Mouse (Mus musculus) adrenal gland, postnatal 4 days (tissue): ENCODE measurements around the gene Kcnh2. TPM values are rescaled to one million over a fixed set of nuclear protein-coding genes. Genes with fewer than 3 reads are reported as not detected.

Experiments
- DNase-seq, 2 experiments: peaks; one replicate each; pipeline ENCODE4 v3.0.0; 2021 to 2022; ENCODE audit warnings: low spot score in 2 of 2, mixed read lengths in 2 of 2
- total RNA-seq, 2 experiments: library from RNA; stranded (reverse); gene quantifications; 2 replicates each; pipeline ENCODE4 v1.2.3; 2021

The Kcnh2 gene
- total RNA-seq, 2 experiments from 2014 or later = 38.6 to 42.4 TPM

DNA sequence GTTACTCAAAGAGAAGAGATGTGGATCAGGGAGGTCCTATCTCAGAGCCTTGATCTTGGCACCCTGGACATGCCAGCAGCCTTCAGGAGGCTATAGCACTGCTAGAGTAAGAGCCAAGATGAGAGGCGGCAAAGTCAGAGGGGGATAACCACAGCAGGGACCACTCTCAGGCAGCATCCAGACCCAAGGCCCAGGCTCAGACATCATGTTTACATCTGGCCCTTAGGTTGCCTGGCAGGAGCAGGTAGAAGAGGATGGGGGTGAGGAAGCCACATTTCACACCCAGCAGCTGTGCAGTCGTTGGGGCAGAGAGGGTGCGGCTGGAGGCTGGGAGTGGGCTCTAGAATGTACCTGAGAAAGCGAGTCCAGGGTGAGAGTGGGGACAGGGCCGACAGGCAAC lies 30.5 kb downstream of the Kcnh2 start:
- DNase-seq = no peak

- DNase-seq = peak in 1 of 2 experiments; percentile 40
Observed at GRCm38 (mm10) chr5:24320467-24320813, 31.0 kb downstream of the Kcnh2 start.

DNA sequence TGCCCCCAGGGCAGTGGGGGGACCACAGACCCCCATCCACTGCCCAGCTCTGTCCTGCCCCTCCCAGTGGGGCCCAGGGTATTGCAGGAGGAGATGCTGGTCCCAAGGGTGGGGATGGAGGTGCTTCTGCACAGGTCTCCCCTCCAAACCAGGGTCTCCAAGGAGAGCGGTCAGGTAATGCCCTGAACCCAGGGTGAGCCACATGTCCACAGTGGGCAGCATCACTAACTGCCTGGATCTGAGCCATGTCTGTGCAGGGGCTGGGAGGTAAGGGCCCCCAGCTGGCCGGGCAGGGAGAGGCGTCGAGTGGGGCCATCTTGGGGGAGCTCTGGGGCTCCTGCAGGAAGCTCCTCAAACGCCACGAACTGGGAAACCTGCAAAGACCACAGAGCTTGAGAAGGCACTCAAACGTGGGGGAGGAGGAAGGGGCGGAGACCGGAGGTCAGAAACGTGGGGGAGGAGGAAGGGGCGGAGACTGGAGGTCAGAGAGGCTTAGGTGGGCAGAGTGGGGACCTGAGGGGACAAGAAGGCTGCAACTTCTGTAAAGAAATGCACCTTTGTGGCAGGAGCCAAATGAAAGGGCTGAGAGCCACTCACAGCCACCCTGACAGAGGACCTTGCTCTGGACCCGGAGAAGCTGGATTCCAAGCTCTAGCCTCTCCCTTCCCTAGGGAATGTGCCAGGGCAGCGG lies 31.5 kb downstream of the Kcnh2 start:
- no peak for DNase-seq

- no peak for DNase-seq
Observed at GRCm38 (mm10) chr5:24309223-24309622, 42.2 kb downstream of the Kcnh2 start.

GRCm38 (mm10) chr5:24308621-24309020 lies 42.8 kb downstream of the Kcnh2 start:
- DNase-seq = no peak

DNA sequence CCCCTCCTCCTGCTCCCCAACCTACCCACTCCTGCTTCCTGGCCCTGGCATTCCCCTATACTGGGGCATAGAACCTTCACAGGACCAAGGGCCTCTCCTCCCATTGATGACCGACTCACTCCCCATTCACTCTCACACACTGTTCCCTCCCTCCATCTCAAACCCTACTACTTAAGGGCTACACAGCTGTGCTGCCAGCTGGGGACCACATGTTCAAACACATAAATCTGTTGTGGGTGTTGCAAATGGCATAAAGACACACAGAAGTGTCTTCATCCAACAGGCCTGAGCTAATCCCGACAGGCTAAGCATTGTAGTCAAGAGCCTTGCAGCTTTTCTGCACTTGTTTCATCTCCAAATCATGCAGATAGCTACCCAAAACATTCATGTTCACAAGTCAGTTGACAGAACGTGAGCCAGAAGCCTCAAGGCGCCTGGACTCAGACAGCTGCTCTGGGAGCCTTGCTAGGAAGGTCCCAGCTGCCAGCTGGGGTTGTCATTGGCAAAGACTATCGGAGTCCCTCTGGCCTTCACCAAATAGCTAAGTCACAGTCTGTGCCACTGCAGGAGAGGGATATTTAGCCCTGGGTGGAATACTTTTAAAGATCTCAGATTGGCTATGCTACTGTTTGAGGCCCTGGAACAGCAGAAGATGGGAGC lies 44.2 kb downstream of the Kcnh2 start:
- DNase-seq = no peak

DNA sequence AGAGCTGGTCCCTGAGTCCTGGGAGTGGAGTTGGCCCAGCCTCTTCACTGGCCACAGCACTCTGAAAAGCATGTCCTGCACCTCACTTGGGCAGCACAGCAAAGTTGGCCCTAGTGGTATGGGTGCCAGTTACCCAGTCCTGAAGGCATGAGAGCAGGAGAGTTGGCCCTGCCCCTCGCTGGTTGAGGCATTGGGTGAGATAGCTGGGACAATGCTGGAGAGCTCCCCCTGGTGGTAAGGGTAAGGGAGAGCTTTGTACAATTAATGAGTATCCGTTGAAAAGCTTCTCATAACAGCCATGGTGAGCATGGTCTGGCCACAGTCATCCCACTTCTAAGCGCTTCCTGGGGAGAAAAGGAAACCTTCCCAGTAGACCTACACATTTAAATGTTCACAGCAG lies 48.2 kb downstream of the Kcnh2 start:
- no peak for DNase-seq

GRCm38 (mm10) chr5:24299845-24300589 lies 51.4 kb downstream of the Kcnh2 start:
- no peak for DNase-seq

DNA sequence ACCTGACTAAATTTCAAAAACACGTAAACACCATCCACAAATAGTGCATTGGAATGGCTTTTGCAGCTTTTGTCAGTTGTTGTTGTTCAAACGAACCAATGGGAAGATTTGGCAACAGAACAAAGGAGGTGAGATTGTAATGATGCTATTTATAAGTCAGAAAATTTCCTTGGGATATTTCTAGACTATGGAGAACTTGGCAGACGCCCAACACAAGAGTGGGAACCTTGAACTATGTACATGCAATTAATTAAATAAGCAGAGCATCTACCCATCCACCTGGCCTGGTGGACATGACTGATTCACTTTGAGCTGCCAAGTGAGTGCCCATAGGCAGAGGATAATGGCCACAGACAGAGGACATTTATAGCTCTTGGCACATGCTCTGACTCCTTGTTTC lies 59.5 kb downstream of the Kcnh2 start:
- DNase-seq = peak in 1 of 2 experiments; percentile 25

DNA sequence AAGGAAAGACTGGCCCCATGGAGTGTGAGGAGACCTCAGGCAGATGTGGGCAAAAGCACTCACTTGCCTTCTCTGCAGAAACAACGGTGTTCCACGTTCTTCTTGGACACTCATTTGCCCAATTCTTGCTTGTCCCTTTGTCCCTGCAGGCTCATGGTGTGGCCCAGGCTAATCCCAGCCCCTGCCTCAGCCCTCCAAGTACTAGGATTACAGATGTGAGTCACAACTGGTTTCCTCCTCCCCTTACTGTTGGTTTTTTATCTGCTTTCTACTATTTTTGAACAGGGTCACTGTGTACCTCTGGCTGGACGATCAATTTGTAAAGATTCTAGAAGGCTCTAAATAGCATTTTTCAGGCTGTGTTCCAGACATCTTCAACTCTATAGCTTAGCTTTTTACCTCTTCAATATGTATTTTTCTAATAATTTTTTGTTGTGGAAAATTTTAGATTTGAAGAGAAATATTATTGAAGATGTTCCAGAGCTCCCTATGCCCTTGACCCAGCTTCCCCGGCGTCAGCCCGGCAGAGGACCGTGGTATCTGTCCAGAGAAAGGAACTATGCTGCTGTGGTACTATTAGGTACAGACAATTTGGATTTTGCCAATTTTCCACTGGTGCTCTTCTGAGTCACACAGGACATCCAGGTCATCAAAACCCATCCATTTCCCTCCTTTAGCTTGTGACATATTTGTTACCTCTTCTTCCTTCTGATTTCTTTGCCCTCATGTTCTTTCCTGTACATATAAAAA lies 65.0 kb downstream of the Kcnh2 start:
- DNase-seq = no peak

DNA sequence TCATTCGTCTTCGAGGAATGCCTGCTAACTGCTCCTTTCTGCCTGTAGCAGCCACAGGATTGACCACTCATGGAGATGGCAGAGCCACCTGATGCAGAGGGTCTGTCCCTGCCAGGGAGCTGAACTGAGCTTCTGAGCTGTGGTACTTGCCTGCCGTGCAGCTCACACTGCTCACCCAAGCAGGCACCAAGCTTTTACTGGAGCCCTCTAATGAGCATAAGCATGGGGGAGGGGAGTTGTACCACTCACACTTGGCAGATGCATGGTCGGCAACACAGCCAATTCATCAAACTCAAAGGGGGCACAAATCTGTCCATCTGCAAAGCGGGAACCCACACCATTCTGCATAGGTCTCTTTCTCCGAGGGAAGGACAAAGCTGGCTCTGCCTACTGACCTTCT lies 67.3 kb downstream of the Kcnh2 start:
- no peak for DNase-seq

- DNase-seq = no peak
Observed at GRCm38 (mm10) chr5:24283181-24283580, 68.2 kb downstream of the Kcnh2 start.

DNA sequence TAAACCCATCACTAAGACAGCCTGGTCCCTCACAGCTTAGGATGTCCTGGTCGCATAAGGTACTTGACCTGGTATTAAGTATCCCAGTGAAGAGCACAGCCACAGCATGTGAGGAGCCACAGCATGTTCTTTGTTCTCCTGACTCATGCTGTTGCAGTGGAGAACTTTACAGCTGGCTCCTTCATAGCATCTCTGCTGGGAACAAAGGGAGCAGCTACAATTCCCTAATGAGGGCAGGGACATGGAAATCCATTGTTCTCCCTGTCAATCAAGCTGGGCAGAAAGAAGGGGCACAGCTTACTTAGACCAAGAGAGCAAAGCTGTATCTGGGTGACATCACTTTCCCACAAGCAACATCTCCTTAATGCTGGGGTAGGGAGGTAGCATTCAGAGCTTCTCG lies 70.9 kb downstream of the Kcnh2 start:
- no peak for DNase-seq

DNA sequence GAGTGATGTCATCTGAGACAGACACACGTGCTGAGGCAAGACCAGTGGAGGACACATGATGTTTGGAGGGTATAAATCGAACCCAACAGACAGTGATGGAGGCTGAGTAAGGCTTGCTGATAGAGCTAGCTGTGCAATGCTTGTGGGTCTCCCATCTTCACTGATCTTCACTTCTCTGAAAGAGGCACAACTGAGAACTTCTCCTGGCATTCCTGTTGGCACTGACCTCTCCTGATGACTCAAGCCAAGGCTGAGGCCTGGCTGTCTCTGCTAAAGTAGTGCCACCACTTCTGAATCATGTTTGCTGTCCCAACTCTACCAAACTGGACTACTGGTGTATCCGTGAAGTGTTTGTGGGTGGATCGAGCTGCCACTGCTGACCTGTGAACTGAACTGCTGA lies 71.9 kb downstream of the Kcnh2 start:
- DNase-seq = no peak

- no peak for DNase-seq
Observed at GRCm38 (mm10) chr5:24278206-24278605, 73.2 kb downstream of the Kcnh2 start.

DNA sequence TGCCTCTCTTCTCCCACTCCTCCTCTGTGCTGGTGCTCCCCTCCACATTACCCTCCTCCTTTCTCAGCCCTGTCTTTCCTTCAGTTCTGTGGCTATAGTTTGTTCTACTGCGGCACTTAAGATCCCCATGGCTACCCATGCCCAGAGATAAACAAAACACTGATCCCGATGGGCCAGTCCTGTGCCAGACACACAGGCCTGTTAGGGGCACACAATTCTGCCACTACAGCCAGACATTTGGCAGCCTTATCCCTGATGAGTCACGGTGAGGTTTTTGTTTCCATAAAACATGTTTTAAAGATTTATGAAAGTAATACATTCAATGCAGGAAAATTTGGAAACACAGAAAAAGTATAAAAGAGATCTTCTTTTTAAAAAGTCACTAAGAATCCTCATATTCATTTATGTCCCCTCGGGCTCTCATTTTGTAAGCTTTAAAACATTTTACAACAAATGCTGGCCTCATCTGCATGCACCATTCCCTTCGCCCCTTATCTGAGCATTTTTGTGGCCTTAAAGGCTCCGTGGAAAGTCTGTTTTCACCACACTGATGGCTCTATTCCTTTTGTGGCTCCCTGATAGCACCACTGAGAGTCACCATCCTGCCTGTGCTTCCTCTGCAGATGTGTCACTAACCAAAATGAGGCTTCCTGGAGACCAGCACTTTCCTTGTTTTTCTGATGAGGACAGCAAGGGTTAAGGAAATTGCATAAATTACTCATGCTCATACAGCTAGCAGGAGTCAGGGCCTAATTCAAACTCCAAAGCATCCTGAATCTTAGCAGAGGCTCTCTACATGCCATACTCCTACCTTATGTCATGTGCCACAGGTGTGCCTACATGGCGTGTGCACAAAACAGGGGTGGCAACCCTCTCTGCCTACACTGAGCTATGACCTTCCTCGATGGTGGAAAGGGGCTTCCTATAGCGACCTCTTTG lies 77.5 kb downstream of the Kcnh2 start:
- no peak for DNase-seq

DNA sequence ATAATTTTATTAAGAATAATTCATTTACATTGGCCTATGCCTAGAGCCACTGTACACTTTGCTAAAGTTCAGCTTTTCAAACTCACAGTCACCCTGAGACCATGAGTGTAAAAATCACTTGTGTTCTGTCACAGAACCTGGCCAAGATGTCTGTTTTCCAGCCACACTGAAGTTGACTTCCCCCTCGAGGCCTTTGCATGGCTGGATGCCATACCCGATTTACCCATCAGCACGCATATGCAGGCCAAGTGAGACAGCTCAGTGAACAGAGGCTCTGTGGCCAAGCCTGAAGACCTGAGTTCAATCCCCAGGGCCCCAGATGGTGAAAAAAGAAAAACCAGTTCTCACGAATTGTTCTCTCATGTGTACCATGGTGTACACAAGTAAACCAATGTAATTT lies 80.5 kb downstream of the Kcnh2 start:
- DNase-seq = no peak
